Mouse (Mus musculus): ENCODE measurements around the gene Yju2. TPM values are rescaled to one million over a fixed set of nuclear protein-coding genes. Genes with fewer than 3 reads are reported as not detected.

The Yju2 gene
- total RNA-seq (2012; rRNA removed): 14.0 and 14.7 TPM in 2 replicates

DNA sequence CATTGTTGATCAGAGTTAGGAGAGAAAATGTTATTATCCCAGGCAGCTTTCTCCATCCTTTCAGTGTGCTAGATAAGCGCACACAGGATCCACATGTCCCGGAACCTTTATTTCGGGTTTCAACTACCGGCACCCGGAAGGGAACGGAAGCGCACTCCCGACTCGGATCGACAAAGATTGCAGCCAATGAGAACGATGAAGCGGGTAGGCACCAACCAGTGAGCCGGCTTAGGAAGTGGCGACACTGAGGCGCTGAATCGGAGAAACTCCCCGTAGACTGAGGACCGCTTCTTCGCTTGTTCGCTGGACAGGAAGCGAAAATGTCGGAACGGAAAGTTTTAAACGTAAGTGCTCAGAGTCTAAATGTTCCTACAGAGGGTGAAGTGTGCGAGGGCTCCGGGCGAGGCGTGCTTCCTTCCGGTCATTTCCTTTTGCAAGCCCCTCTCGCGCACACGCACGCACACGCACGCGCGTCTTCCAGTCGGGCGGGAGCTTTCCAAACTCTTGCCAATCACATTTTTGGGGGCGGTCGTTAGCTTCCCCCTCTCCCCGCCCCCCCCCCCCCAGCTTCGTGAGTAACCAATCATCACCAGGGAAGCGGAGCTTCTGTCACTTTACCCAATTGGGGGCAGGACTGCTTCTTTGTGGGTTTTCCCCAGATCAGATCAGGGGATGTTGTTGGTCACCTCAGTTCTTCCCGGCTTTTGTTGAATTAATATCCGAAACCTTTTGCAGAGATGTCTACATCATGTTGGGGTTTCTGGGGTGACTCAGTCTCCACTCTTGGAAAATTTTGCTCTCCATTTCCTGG, at the start of gene Yju2:
Gene Yju2, plus strand, starts transcription at position 182 of the 811 bp plus-strand sequence.
- peak; percentile 97 for DNase-seq (ENCODE audit: low read depth, low spot score)
- Histone ChIP-seq H3K4me3 (ENCODE audit: insufficient read depth in 1 of 2, low read depth in 1 of 2, low read length in 2 of 2, poor library complexity in 1 of 2, severe bottlenecking in 1 of 2) (peak within 1 kb of the TSS; percentile 81 to 98), H3K4me1 (ENCODE audit: control insufficient read depth in 2 of 2, insufficient read depth in 2 of 2, low read length in 2 of 2, poor library complexity in 1 of 2) (peaks cover 4 to 16% of the 10 kb centered on the region in 2 experiments; a peak in 3 of 4 replicates), H3K9me3 (ENCODE audit: control insufficient read depth, insufficient read depth, low read depth, low read length) (no peaks in the 10 kb centered on the region), H3K36me3 (ENCODE audit: control insufficient read depth, insufficient read depth, low read length, poor library complexity, severe bottlenecking) (peaks cover 11% of the 10 kb centered on the region), H3K9ac (ENCODE audit: insufficient read depth, low read depth, low read length, poor library complexity, severe bottlenecking) (peak within 1 kb of the TSS; percentile 94), H3K27ac (ENCODE audit: insufficient read depth, low read depth, low read length, poor library complexity, severe bottlenecking) (peak within 1 kb of the TSS; percentile 93)
- peak; percentile 89 for TF ChIP-seq CHD2 (IDR thresholded peaks at IDR 0.05; ENCODE audit: low read depth, low read length)
- TF ChIP-seq MAFK (IDR thresholded peaks at IDR 0.05; ENCODE audit: insufficient read depth, low read depth, low read length): no peak
- peak; percentile 53; the same call in 1 of the 2 replicates for TF ChIP-seq ZNF384 (IDR thresholded peaks at IDR 0.05; ENCODE audit: low read depth, low read length)
- TF ChIP-seq ZC3H11A (IDR thresholded peaks at IDR 0.05; ENCODE audit: borderline replicate concordance, low read depth, low read length): no peak
- peak; percentile 86 for TF ChIP-seq HCFC1 (IDR thresholded peaks at IDR 0.05; ENCODE audit: borderline replicate concordance, insufficient read depth, low read length)
- in situ Hi-C loops (cut with MboI; ENCODE audit: low sequenced_read_pairs in 2 of 2, unreplicated experiment in 2 of 2): no loop called here

DNA sequence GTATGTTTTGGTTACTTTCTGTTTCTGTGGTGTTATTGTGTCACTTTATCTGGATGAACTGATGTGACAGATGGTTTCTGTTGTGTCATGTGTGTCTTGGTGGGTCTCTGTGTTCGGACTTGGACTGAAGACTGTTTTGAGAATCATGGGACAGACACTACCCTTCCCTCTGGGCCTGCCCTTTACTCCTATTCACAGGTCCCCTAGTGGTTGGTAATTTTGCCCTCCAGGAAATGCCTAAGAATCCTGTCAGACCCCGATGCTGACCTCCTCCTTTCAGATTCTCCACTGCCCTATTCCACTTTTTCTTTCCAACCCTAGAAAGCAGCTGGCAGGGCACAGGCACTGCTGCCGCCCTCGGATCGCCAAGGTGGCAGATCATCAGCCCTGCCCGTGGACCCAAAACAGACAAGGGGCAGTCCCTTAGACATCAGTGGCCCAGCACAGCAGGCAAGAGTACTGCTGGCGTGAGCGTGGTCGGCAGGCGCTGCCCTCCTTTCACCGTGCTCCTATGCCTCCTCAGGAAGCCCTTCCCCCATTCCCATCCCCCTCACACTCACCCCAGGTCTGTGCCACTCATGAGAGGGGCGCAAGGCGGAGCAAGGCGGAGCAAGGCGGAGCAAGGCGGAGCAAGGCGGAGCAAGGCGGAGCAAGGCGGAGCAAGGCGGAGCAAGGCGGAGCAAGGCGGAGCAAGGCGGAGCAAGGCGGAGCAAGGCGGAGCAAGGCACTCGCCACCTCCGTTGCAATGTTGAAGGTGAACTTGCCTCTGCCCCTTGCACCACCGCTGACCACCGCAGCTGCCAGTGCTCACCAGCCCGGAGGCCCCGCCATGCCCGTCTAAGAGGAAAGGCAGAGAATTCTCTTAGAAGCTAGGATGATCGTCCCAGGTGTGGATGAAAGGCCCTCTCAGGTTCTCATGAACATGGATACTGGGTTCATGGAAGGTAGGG, 27.1 kb upstream of the Yju2 start:
- Histone ChIP-seq H3K9ac (ENCODE audit: insufficient read depth, low read depth, low read length, poor library complexity, severe bottlenecking) (peak overlapping the region; percentile 83), H3K4me3 (ENCODE audit: insufficient read depth in 1 of 2, low read depth in 1 of 2, low read length in 2 of 2, poor library complexity in 1 of 2, severe bottlenecking in 1 of 2) (peak overlapping the region; percentile 76 to 82), H3K36me3 (ENCODE audit: control insufficient read depth, insufficient read depth, low read length, poor library complexity, severe bottlenecking) (no peaks in the 10 kb centered on the region), H3K4me1 (ENCODE audit: control insufficient read depth in 2 of 2, insufficient read depth in 2 of 2, low read length in 2 of 2, poor library complexity in 1 of 2) (no peaks in the 10 kb centered on the region; a peak in 1 of 4 replicates), H3K9me3 (ENCODE audit: control insufficient read depth, insufficient read depth, low read depth, low read length) (peaks cover 3% of the 10 kb centered on the region; the same call in 1 of the 2 replicates), H3K27ac (ENCODE audit: insufficient read depth, low read depth, low read length, poor library complexity, severe bottlenecking) (peak overlapping the region; percentile 54; the same call in 1 of the 2 replicates)
- TF ChIP-seq CHD2 (IDR thresholded peaks at IDR 0.05; ENCODE audit: low read depth, low read length) (peak; percentile 63), ZNF384 (IDR thresholded peaks at IDR 0.05; ENCODE audit: low read depth, low read length) (no peak)
- in situ Hi-C loops (cut with MboI; ENCODE audit: low sequenced_read_pairs in 2 of 2, unreplicated experiment in 2 of 2): no loop called here
- DNase-seq (ENCODE audit: low read depth, low spot score): peak; percentile 83

DNA sequence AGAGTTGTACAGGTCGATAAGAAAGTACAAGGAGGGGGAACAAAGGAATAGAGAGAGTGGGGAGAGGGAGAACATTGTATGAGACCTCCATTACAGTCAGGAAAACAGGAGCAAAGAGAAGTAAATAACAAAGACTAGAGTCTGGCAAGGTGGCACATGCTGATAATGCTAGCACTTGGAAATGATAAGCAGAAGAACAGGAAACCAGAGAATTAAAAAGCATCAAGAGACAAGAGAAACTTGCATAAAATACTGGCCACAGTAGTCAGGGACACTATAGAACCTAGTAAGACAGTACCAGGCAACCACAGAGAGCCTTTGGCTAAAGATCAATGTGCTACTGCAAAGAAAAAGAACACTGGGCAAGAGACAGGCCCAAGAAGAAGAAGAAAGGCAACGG, 26.3 kb upstream of the Yju2 start:
- H3K4me3 ChIP-seq (ENCODE audit: insufficient read depth in 1 of 2, low read depth in 1 of 2, low read length in 2 of 2, poor library complexity in 1 of 2, severe bottlenecking in 1 of 2): peak overlapping the region; percentile 68 to 82
- no peak for DNase-seq (ENCODE audit: low read depth, low spot score)

DNA sequence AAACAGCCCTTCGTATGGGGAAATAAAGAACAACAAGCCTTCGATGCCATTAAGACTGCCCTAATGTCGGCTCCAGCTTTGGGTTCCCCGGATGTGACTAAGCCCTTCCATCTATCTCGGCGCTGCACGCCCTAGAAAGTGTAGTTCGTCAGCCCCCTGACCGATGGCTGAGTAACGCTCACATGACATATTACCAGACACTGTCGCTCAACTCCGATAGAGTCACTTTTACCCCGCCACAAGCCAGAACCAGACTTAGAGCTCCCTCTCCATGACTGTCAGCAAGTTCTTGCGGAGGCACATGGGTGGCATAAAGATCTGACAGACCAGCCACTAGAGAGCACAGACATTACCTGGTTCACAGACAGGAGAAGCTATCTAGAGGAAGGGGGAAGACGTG, 25.7 kb upstream of the Yju2 start:
- no peak overlapping the region for H3K27ac ChIP-seq (ENCODE audit: insufficient read depth, low read depth, low read length, poor library complexity, severe bottlenecking)
- in situ Hi-C loops (cut with MboI; ENCODE audit: low sequenced_read_pairs in 2 of 2, unreplicated experiment in 2 of 2): no loop called here
- no peak overlapping the region for H3K9ac ChIP-seq (ENCODE audit: insufficient read depth, low read depth, low read length, poor library complexity, severe bottlenecking)
- no peaks in the 10 kb centered on the region for H3K36me3 ChIP-seq (ENCODE audit: control insufficient read depth, insufficient read depth, low read length, poor library complexity, severe bottlenecking)
- H3K4me1 ChIP-seq (ENCODE audit: control insufficient read depth in 2 of 2, insufficient read depth in 2 of 2, low read length in 2 of 2, poor library complexity in 1 of 2): no peaks in the 10 kb centered on the region; a peak in 1 of 4 replicates
- H3K9me3 ChIP-seq (ENCODE audit: control insufficient read depth, insufficient read depth, low read depth, low read length): peaks cover 3% of the 10 kb centered on the region; the same call in 1 of the 2 replicates
- no peak for TF ChIP-seq ZNF384 (IDR thresholded peaks at IDR 0.05; ENCODE audit: low read depth, low read length)
- TF ChIP-seq HCFC1 (IDR thresholded peaks at IDR 0.05; ENCODE audit: borderline replicate concordance, insufficient read depth, low read length): no peak
- no peak for TF ChIP-seq MAFK (IDR thresholded peaks at IDR 0.05; ENCODE audit: insufficient read depth, low read depth, low read length)
- TF ChIP-seq CHD2 (IDR thresholded peaks at IDR 0.05; ENCODE audit: low read depth, low read length): no peak
- H3K4me3 ChIP-seq (ENCODE audit: insufficient read depth in 1 of 2, low read depth in 1 of 2, low read length in 2 of 2, poor library complexity in 1 of 2, severe bottlenecking in 1 of 2): peak overlapping the region in 1 of 2 experiments; percentile 10; a peak in 1 of 4 replicates
- DNase-seq (ENCODE audit: low read depth, low spot score): no peak

More for the DNA sequence above, 26.3 kb upstream of the Yju2 start:
- Histone ChIP-seq H3K27ac (ENCODE audit: insufficient read depth, low read depth, low read length, poor library complexity, severe bottlenecking) (no peak overlapping the region), H3K9me3 (ENCODE audit: control insufficient read depth, insufficient read depth, low read depth, low read length) (peaks cover 3% of the 10 kb centered on the region; the same call in 1 of the 2 replicates), H3K4me1 (ENCODE audit: control insufficient read depth in 2 of 2, insufficient read depth in 2 of 2, low read length in 2 of 2, poor library complexity in 1 of 2) (no peaks in the 10 kb centered on the region; a peak in 1 of 4 replicates), H3K9ac (ENCODE audit: insufficient read depth, low read depth, low read length, poor library complexity, severe bottlenecking) (no peak overlapping the region), H3K36me3 (ENCODE audit: control insufficient read depth, insufficient read depth, low read length, poor library complexity, severe bottlenecking) (no peaks in the 10 kb centered on the region)
- in situ Hi-C loops (cut with MboI; ENCODE audit: low sequenced_read_pairs in 2 of 2, unreplicated experiment in 2 of 2): no loop called here
- no peak for TF ChIP-seq CHD2 (IDR thresholded peaks at IDR 0.05; ENCODE audit: low read depth, low read length)
- TF ChIP-seq HCFC1 (IDR thresholded peaks at IDR 0.05; ENCODE audit: borderline replicate concordance, insufficient read depth, low read length): no peak
- TF ChIP-seq MAFK (IDR thresholded peaks at IDR 0.05; ENCODE audit: insufficient read depth, low read depth, low read length): no peak
- no peak for TF ChIP-seq ZC3H11A (IDR thresholded peaks at IDR 0.05; ENCODE audit: borderline replicate concordance, low read depth, low read length)
- TF ChIP-seq ZNF384 (IDR thresholded peaks at IDR 0.05; ENCODE audit: low read depth, low read length): no peak

Measured in ES-E14 (cell line).